Mouse (Mus musculus) stomach, postnatal 0 days (tissue): ENCODE measurements around the gene Rcor2. TPM values are rescaled to one million over a fixed set of nuclear protein-coding genes. Genes with fewer than 3 reads are reported as not detected.

ENCODE experiments used
- ATAC-seq: fragments of 200-750 bp; cut with Nextera tagmentation; 2 replicates; pipeline ENCODE4 v1.8.0; 2017; ENCODE audit not compliant: low FRiP score, low TSS enrichment
- DNase-seq: peaks from one replicate; pipeline ENCODE4 v3.0.0-alpha.2; 2016; ENCODE audit warnings: low spot score
- H3K27ac ChIP-seq: fragments of 300-500 bp; sonication (generic); replicated peaks from 2 replicates; pipeline ENCODE4 v1.5.1; 2014; ENCODE audit warnings: mild to moderate bottlenecking, control low read depth
- H3K27me3 ChIP-seq: fragments of 300-500 bp; sonication (generic); 2 replicates; pipeline ENCODE4 v1.6.1; 2014; ENCODE audit warnings: low read length; ENCODE audit not compliant: control insufficient read depth, insufficient read depth
- H3K36me3 ChIP-seq: fragments of 300-500 bp; sonication (generic); 2 replicates; pipeline ENCODE4 v1.6.1; 2014; ENCODE audit warnings: low read length, mixed read lengths; ENCODE audit not compliant: control insufficient read depth, insufficient read depth
- H3K4me1 ChIP-seq: fragments of 300-500 bp; sonication (generic); replicated peaks from 2 replicates; pipeline ENCODE4 v1.6.1; 2014; ENCODE audit warnings: antibody characterized with exemption; ENCODE audit not compliant: control insufficient read depth, insufficient read depth
- H3K4me2 ChIP-seq: fragments of 300-500 bp; sonication (generic); replicated peaks from 2 replicates; pipeline ENCODE4 v1.6.1; 2014; ENCODE audit warnings: low read depth, mild to moderate bottlenecking, control low read depth, moderate library complexity
- H3K4me3 ChIP-seq: fragments of 300-500 bp; sonication (generic); 2 replicates; pipeline ENCODE4 v1.5.1; 2014; ENCODE audit warnings: low read depth, low read length, control low read depth
- H3K9ac ChIP-seq: fragments of 300-500 bp; sonication (generic); 2 replicates; pipeline ENCODE4 v1.6.1; 2014; ENCODE audit warnings: mild to moderate bottlenecking, low read length, control low read depth, mixed read lengths
- H3K9me3 ChIP-seq: fragments of 300-500 bp; sonication (generic); 2 replicates; pipeline ENCODE4 v1.6.1; 2016; ENCODE audit warnings: low read length; ENCODE audit not compliant: control insufficient read depth
- CTCF ChIP-seq: IDR thresholded peaks from 2 replicates; pipeline ENCODE4 v1.5.1; 2016; ENCODE audit warnings: antibody characterized with exemption, low read depth, mild to moderate bottlenecking, moderate library complexity
- EP300 ChIP-seq: optimal IDR thresholded peaks from 2 replicates; pipeline ENCODE3; 2016; ENCODE audit warnings: antibody characterized with exemption
- WGBS: fragments of 180-500 bp; shearing (Covaris S2); extraction: QIAGEN DNeasy Blood & Tissue Kit; methylation state at CpG from one replicate; pipeline ENCODE4 v1.1.7; 2014; 5-methylcytosine and 5-hydroxymethylcytosine counted together
- polyA plus RNA-seq: library from polyadenylated mRNA; unstranded; fragments of >200 nt; fragmentation: Nextera tagmentation; extraction: Ambion mirVana; gene quantifications from 2 replicates; pipeline ENCODE4 v1.2.1, GENCODE M21; 2015

Rcor2 gene
- polyA plus RNA-seq, 1 experiment from 2014 or later = 2.4 TPM

DNA sequence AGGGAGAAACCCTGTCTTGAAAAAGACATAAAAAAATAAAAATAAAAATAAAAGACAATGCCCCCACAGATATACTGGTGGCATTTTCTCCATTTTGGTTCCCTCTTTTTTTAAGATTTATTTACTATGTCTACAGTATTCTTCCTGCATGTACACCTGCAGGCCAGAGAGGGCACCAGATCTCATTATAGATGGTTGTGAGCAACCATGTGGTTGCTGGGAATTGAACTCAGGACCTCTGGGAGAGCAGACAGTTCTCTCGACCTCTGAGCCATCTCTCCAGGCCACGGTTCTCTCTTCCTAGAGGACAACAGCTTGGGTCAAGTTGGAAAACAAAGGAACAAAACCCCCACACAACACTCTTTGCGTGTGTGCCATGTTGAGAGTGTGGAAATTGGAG, 5.2 kb upstream of the Rcor2 start:
- TF ChIP-seq CTCF (no peak), EP300 (no peak)
- WGBS = 94% methylated on average over 3 of the region's 3 CpGs
- no peak overlapping the region for H3K9ac ChIP-seq
- ATAC-seq = no peak
- no peak overlapping the region for H3K4me2 ChIP-seq
- H3K4me1 ChIP-seq = peaks cover 12% of the 10 kb centered on the region
- no peaks in the 10 kb centered on the region for H3K36me3 ChIP-seq
- H3K27ac ChIP-seq = no peak overlapping the region
- no peak for DNase-seq
- H3K27me3 ChIP-seq = no peaks in the 10 kb centered on the region
- no peaks in the 10 kb centered on the region for H3K9me3 ChIP-seq
- H3K4me3 ChIP-seq = no peak overlapping the region

- Histone ChIP-seq H3K9ac (no peak overlapping the region), H3K27me3 (no peaks in the 10 kb centered on the region), H3K4me1 (peaks cover 17% of the 10 kb centered on the region), H3K27ac (no peak overlapping the region), H3K4me3 (no peak overlapping the region), H3K36me3 (no peaks in the 10 kb centered on the region), H3K4me2 (no peak overlapping the region), H3K9me3 (no peaks in the 10 kb centered on the region)
- WGBS = 88% methylated on average over 1 of the region's 1 CpGs
- TF ChIP-seq EP300 (no peak), CTCF (no peak)
- ATAC-seq = no peak
- no peak for DNase-seq
Measured at GRCm38 (mm10) chr19:7262592-7262991, 4.5 kb upstream of the Rcor2 start.

- DNase-seq (peak; percentile 88), ATAC-seq (no peak)
- Histone ChIP-seq H3K9me3 (no peaks in the 10 kb centered on the region), H3K4me2 (no peak overlapping the region), H3K4me1 (peaks cover 22% of the 10 kb centered on the region), H3K27me3 (no peaks in the 10 kb centered on the region), H3K4me3 (no peak overlapping the region), H3K9ac (no peak overlapping the region), H3K36me3 (no peaks in the 10 kb centered on the region), H3K27ac (no peak overlapping the region)
- WGBS = 17% methylated on average over 9 of the region's 9 CpGs
- TF ChIP-seq EP300 (no peak), CTCF (peak; percentile 91)
Measured at GRCm38 (mm10) chr19:7264088-7264765, 2.9 kb upstream of the Rcor2 start.

DNA sequence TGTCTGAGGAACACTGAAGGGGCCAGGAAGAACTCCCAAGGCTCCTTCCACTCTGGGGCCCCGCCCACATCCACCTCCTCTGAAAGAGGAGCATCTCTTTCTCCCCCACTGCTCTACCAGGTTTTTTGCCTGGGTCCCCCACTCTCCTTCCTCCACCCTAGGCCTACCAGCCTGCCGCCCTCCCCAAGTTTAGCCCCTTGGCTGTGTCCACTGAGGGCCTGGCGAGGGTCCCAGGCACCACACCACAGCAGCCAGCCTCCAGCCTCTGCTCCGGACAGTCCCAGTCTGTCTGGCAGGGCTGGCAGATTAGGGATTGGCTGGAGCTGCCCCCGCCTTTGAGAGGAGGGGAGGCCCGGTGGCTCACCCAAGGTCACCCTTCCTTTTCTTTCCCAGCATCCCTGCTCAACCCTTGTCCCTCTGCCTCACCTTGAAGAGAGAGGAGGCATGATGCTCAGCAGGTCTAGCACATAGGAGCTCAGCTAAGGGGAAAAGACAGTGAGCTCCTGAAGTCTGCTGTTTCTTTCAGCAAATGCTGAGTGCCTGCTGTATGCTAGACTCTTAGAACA, 2.3 kb upstream of the Rcor2 start:
- H3K27ac ChIP-seq = no peak overlapping the region; the same call in 1 of the 2 replicates
- TF ChIP-seq EP300 (no peak), CTCF (no peak)
- H3K27me3 ChIP-seq = no peaks in the 10 kb centered on the region
- no peak overlapping the region for H3K4me2 ChIP-seq
- ATAC-seq (no peak), DNase-seq (no peak)
- no peak overlapping the region for H3K9ac ChIP-seq
- 26% methylated on average over 6 of the region's 6 CpGs for WGBS
- H3K9me3 ChIP-seq = no peaks in the 10 kb centered on the region
- H3K36me3 ChIP-seq = no peaks in the 10 kb centered on the region
- no peak overlapping the region for H3K4me3 ChIP-seq
- peaks cover 24% of the 10 kb centered on the region for H3K4me1 ChIP-seq

GRCm38 (mm10) chr19:7265478-7266191, 1.5 kb upstream of the Rcor2 start:
- WGBS = 30% methylated on average over 14 of the region's 14 CpGs
- ATAC-seq (no peak), DNase-seq (no peak)
- H3K27ac ChIP-seq = peak overlapping the region; percentile 45
- H3K27me3 ChIP-seq = no peaks in the 10 kb centered on the region
- peaks cover 24% of the 10 kb centered on the region for H3K4me1 ChIP-seq
- H3K4me2 ChIP-seq = no peak overlapping the region
- no peak for TF ChIP-seq CTCF
- no peak for TF ChIP-seq EP300
- no peaks in the 10 kb centered on the region for H3K9me3 ChIP-seq
- H3K36me3 ChIP-seq = no peaks in the 10 kb centered on the region
- H3K9ac ChIP-seq = peak overlapping the region; percentile 23
- no peak overlapping the region for H3K4me3 ChIP-seq

DNA sequence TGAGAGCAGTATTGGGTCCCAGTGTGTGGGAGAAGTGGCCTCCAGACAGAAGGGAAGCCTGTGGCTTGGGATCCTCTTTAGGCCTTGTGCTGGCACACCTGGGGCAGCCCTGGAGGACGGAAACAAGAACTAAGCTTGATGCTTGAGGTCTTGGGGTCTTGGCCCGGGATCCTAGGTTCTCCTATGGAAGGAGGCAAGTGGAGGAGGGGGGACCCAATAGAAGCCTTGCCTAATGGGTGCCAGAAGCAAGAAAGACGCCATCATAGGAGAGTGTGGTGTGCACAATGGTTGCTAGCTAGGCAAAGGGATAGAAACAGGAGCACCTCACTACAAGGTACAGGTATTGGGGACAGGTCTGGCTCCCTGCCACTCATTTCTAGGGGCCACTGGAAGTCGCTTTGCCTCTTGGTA, 699 bp upstream of the Rcor2 start:
- no peak for ATAC-seq
- no peak overlapping the region for H3K4me3 ChIP-seq
- no peak overlapping the region for H3K9ac ChIP-seq
- H3K27me3 ChIP-seq = no peaks in the 10 kb centered on the region
- no peak for TF ChIP-seq CTCF
- H3K36me3 ChIP-seq = no peaks in the 10 kb centered on the region
- 66% methylated on average over 4 of the region's 4 CpGs for WGBS
- H3K9me3 ChIP-seq = no peaks in the 10 kb centered on the region
- H3K4me2 ChIP-seq = no peak overlapping the region
- no peak overlapping the region for H3K27ac ChIP-seq
- H3K4me1 ChIP-seq = peaks cover 24% of the 10 kb centered on the region
- no peak for DNase-seq
